Mouse (Mus musculus): ENCODE measurements around the gene Atxn7. TPM values are rescaled to one million over a fixed set of nuclear protein-coding genes. Genes with fewer than 3 reads are reported as not detected.

Gene Atxn7
- polyA plus RNA-seq, 1 experiment from 2014 or later = 4.0 TPM

DNA sequence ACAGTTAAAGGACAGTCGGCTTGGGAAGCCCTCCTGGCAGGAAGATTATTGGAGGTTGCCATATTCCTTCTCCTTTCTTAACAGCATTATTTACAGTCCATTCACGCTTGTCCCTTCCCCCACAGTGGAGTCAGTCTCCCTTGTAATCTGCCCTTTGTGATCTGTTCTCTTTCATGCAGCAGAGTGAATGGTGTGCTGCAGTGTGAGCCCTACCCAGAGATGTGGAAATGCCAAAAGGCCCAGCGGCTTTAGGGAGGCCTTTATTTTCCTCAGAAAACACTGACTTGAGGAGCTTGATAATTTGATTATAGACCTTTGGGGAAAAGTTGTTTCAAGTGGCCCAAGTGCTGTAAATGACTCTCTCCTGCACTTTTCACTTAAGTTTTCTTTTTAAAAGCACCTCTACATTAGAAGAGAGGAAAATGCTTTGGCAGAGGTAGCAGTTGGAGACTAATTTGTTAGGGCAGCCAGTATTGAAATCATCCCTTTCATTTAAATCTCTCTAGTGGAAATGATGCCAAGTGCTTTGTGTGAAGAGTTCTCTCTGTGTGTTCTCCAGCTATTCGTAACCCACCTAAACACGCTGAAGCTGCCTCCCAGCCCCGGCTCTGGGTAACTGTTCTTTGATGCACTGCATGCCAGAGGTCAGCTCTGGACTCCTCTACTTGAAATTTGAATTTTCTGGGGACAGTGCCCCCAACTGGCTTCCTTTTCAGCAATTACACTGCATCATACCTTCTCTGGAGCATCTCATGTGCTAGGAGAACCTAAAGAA lies 109.5 kb downstream of the Atxn7 start:
- Histone ChIP-seq H3K27me3 (ENCODE audit: insufficient read depth, low read length) (no peaks in the 10 kb centered on the region), H3K4me3 (replicated peaks; ENCODE audit: low read depth, low read length) (no peak overlapping the region), H3K27ac (peak overlapping the region; percentile 19; the same call in 1 of the 2 replicates), H3K4me1 (replicated peaks; ENCODE audit: insufficient read depth, low read length) (peaks cover 15% of the 10 kb centered on the region), H3K9ac (ENCODE audit: low read depth, low read length) (no peak overlapping the region), H3K4me2 (ENCODE audit: low read length) (no peak overlapping the region), H3K9me3 (replicated peaks; ENCODE audit: low read length) (no peaks in the 10 kb centered on the region), H3K36me3 (ENCODE audit: insufficient read depth, low read length) (no peaks in the 10 kb centered on the region)
- ATAC-seq (replicated peaks; ENCODE audit: low FRiP score, low read depth) (no peak), DNase-seq (ENCODE audit: low spot score) (no peak)
- TF ChIP-seq CTCF (IDR thresholded peaks at IDR 0.05; ENCODE audit: low read depth) = no peak
- WGBS = 47% methylated on average over 6 of the region's 6 CpGs

DNA sequence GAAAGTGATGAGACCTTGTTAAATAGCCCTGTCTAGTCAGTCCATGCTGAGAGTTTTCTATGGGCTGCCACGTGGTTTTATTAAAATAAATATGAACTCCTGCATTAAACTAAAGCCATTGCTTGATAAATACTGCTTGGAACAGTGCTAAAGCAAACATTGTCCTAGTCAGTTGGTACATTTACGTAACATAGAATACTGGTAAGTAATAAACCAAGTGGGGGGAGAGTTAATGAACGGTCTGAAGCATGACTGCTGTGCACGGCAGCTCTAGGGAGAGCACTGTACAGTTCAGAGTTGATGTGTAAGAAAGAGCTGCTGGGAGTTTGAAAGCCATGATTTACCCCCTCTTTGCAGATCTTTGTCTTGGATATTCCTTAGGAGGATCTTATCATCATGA lies 110.2 kb downstream of the Atxn7 start:
- no peak overlapping the region for H3K4me2 ChIP-seq (ENCODE audit: low read length)
- H3K4me3 ChIP-seq (replicated peaks; ENCODE audit: low read depth, low read length) = no peak overlapping the region
- H3K9me3 ChIP-seq (replicated peaks; ENCODE audit: low read length) = no peaks in the 10 kb centered on the region
- no peaks in the 10 kb centered on the region; the same call in 1 of the 2 replicates for H3K36me3 ChIP-seq (ENCODE audit: insufficient read depth, low read length)
- WGBS = 32% methylated on average over 4 of the region's 4 CpGs
- no peak for TF ChIP-seq CTCF (IDR thresholded peaks at IDR 0.05; ENCODE audit: low read depth)
- no peak overlapping the region for H3K27ac ChIP-seq
- H3K27me3 ChIP-seq (ENCODE audit: insufficient read depth, low read length) = no peaks in the 10 kb centered on the region
- peaks cover 15% of the 10 kb centered on the region for H3K4me1 ChIP-seq (replicated peaks; ENCODE audit: insufficient read depth, low read length)
- H3K9ac ChIP-seq (ENCODE audit: low read depth, low read length) = no peak overlapping the region
- ATAC-seq (replicated peaks; ENCODE audit: low FRiP score, low read depth) (peak; percentile 46; the same call in 1 of the 2 replicates), DNase-seq (ENCODE audit: low spot score) (peak; percentile 48)

DNA sequence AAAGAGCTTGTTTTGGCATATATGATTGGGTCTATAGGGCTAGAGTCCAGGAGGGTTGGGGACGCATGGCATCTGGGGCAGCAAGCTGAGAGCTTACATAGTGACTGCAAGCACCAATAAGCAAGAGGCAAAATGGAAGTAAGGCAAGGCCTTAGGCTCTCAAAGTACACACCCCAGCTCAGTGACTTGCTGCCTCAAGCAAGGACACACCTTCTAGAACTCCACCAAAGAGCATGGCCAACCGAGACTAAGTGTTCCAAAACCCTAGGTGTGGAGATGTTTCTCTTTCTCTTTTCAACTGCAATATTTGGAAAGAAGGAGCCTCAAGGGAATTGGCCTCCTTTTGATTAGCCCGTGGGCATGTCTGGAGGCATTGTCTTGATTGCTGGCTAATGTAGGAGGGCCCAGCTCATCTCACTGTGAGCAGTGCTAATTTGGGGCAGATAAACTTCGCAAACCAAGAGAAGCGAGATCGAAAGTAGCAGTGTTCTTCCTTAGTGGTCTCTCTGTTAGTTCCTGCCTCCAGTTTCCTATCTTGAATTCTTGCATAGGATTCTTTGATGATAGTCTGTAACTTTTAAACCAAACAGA lies 119.5 kb downstream of the Atxn7 start:
- H3K9me3 ChIP-seq (replicated peaks; ENCODE audit: low read length) = no peaks in the 10 kb centered on the region
- no peak overlapping the region for H3K9ac ChIP-seq (ENCODE audit: low read depth, low read length)
- H3K27ac ChIP-seq = no peak overlapping the region
- H3K27me3 ChIP-seq (ENCODE audit: insufficient read depth, low read length) = no peaks in the 10 kb centered on the region
- 90% methylated on average over 6 of the region's 6 CpGs for WGBS
- H3K36me3 ChIP-seq (ENCODE audit: insufficient read depth, low read length) = no peaks in the 10 kb centered on the region; the same call in 1 of the 2 replicates
- no peak overlapping the region for H3K4me3 ChIP-seq (replicated peaks; ENCODE audit: low read depth, low read length)
- H3K4me1 ChIP-seq (replicated peaks; ENCODE audit: insufficient read depth, low read length) = no peaks in the 10 kb centered on the region
- H3K4me2 ChIP-seq (ENCODE audit: low read length) = no peak overlapping the region
- no peak for DNase-seq (ENCODE audit: low spot score)
- no peak for ATAC-seq (replicated peaks; ENCODE audit: low FRiP score, low read depth)
- TF ChIP-seq CTCF (IDR thresholded peaks at IDR 0.05; ENCODE audit: low read depth) = no peak

DNA sequence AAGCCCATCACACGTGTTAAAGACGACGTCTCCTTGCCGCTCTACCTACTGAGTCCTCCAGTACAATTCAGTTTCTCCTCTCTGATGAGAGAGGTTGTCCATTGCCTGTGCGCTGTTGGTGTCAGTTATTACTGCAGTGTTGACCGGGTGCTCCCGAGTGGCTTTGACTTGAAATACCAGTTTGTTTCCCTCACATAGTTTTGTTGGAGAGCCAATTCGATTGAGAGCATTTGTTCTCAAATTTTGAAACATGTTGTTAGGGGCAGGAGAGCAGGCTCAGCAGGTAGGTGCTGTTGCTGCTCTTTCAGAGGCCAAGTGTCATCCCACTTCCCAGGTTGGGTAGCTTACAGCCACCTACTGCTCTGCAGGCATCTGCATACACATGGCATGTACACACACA lies 122.6 kb downstream of the Atxn7 start:
- no peak overlapping the region for H3K4me3 ChIP-seq (replicated peaks; ENCODE audit: low read depth, low read length)
- no peak overlapping the region for H3K27ac ChIP-seq
- no peaks in the 10 kb centered on the region for H3K9me3 ChIP-seq (replicated peaks; ENCODE audit: low read length)
- 93% methylated on average over 8 of the region's 8 CpGs for WGBS
- H3K4me2 ChIP-seq (ENCODE audit: low read length) = no peak overlapping the region
- no peaks in the 10 kb centered on the region for H3K4me1 ChIP-seq (replicated peaks; ENCODE audit: insufficient read depth, low read length)
- H3K36me3 ChIP-seq (ENCODE audit: insufficient read depth, low read length) = peaks cover 5% of the 10 kb centered on the region; the same call in 1 of the 2 replicates
- DNase-seq (ENCODE audit: low spot score) = no peak
- no peak for TF ChIP-seq CTCF (IDR thresholded peaks at IDR 0.05; ENCODE audit: low read depth)
- no peak for ATAC-seq (replicated peaks; ENCODE audit: low FRiP score, low read depth)
- H3K27me3 ChIP-seq (ENCODE audit: insufficient read depth, low read length) = no peaks in the 10 kb centered on the region
- no peak overlapping the region for H3K9ac ChIP-seq (ENCODE audit: low read depth, low read length)

DNA sequence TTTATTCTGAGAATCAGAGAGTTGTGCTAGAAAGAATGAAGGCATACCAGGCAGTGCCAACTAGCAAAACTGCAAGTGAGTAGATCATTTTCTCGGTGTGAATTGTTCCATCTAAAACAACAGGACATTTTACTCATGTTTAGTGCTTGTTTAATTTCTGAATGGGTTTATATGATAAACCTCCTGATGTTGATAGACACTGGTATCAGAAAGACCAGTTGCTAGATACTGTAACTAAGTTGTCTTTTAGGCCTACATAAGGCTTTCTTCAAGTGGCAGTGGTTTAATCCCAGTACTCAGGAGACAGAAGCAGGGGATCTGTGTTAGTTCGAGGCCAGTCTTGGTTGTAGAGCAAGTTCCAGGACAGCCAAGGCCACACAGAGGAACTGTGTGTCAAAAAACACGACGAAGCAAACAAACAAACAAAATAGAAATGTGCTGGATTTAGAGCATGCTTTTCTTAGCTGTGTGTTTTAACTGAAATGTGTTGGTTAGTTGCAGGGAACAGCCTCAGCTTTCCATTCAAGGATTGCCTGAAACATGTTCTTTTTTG lies 125.5 kb downstream of the Atxn7 start:
- DNase-seq (ENCODE audit: low spot score) = no peak
- 93% methylated on average over 4 of the region's 4 CpGs for WGBS
- Histone ChIP-seq H3K4me1 (replicated peaks; ENCODE audit: insufficient read depth, low read length) (no peaks in the 10 kb centered on the region), H3K4me3 (replicated peaks; ENCODE audit: low read depth, low read length) (no peak overlapping the region), H3K9me3 (replicated peaks; ENCODE audit: low read length) (no peaks in the 10 kb centered on the region), H3K9ac (ENCODE audit: low read depth, low read length) (no peak overlapping the region), H3K4me2 (ENCODE audit: low read length) (no peak overlapping the region), H3K36me3 (ENCODE audit: insufficient read depth, low read length) (peaks cover 11% of the 10 kb centered on the region), H3K27ac (no peak overlapping the region), H3K27me3 (ENCODE audit: insufficient read depth, low read length) (no peaks in the 10 kb centered on the region)
- ATAC-seq (replicated peaks; ENCODE audit: low FRiP score, low read depth) = no peak
- TF ChIP-seq CTCF (IDR thresholded peaks at IDR 0.05; ENCODE audit: low read depth) = no peak

DNA sequence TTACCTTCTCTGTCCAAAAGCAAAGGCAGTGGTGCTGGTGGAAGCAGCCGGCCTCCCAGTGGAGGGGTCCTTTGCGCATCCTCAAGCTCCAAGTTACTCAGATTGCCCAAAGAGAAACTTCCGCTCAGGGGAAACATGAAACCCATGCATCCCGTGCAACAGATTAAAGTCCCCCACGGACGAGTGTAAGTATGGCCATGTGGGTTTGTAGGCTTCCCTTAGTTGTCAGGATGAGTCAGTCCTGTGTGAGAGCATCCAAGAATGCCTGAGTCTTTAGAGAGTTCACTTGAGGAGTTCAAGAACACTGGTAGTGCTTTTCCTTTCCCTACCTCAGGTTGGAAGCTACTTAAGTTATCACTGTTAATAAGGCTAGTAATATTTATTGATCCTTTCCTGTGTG lies 126.1 kb downstream of the Atxn7 start:
- H3K27ac ChIP-seq = no peak overlapping the region
- WGBS = 58% methylated on average over 6 of the region's 6 CpGs
- no peak for TF ChIP-seq CTCF (IDR thresholded peaks at IDR 0.05; ENCODE audit: low read depth)
- no peak for ATAC-seq (replicated peaks; ENCODE audit: low FRiP score, low read depth)
- no peak for DNase-seq (ENCODE audit: low spot score)
- H3K27me3 ChIP-seq (ENCODE audit: insufficient read depth, low read length) = no peaks in the 10 kb centered on the region
- H3K4me1 ChIP-seq (replicated peaks; ENCODE audit: insufficient read depth, low read length) = no peaks in the 10 kb centered on the region
- H3K9ac ChIP-seq (ENCODE audit: low read depth, low read length) = no peak overlapping the region
- H3K36me3 ChIP-seq (ENCODE audit: insufficient read depth, low read length) = peaks cover 12% of the 10 kb centered on the region
- no peak overlapping the region for H3K4me2 ChIP-seq (ENCODE audit: low read length)
- H3K4me3 ChIP-seq (replicated peaks; ENCODE audit: low read depth, low read length) = no peak overlapping the region
- H3K9me3 ChIP-seq (replicated peaks; ENCODE audit: low read length) = no peaks in the 10 kb centered on the region
